Mouse (Mus musculus) liver, embryonic 16.5 days (tissue): Measurements from ENCODE around the gene Plscr4. TPM values are rescaled to one million over a fixed set of nuclear protein-coding genes. Genes with fewer than 3 reads are reported as not detected.
A peak's percentile ranks its signal among the peaks of the same experiment; 100 is the strongest.

Experiments used
- ATAC-seq: fragments of 200-750 bp; cut with Nextera tagmentation; 2 replicates; pipeline ENCODE4 v1.8.0; 2017; ENCODE audit warnings: low read depth, mild to moderate bottlenecking, moderate number of reproducible peaks, moderate library complexity
- H3K27ac ChIP-seq: fragments of 300-500 bp; sonication (generic); 2 replicates; pipeline ENCODE4 v1.5.1; 2014; ENCODE audit warnings: mild to moderate bottlenecking, low read length
- H3K27me3 ChIP-seq: fragments of 300-500 bp; sonication (generic); 2 replicates; pipeline ENCODE4 v1.6.1; 2014; ENCODE audit warnings: low read depth, low read length, mixed read lengths; ENCODE audit not compliant: control insufficient read depth, insufficient read depth
- H3K36me3 ChIP-seq: fragments of 300-500 bp; sonication (generic); 2 replicates; pipeline ENCODE4 v1.6.1; 2014; ENCODE audit warnings: mild to moderate bottlenecking; ENCODE audit not compliant: control insufficient read depth, insufficient read depth
- H3K4me1 ChIP-seq: fragments of 300-500 bp; sonication (generic); 2 replicates; pipeline ENCODE4 v1.6.1; 2014; ENCODE audit warnings: low read depth, low read length, mixed read lengths; ENCODE audit not compliant: control insufficient read depth
- H3K4me2 ChIP-seq: fragments of 300-500 bp; sonication (generic); 2 replicates; pipeline ENCODE4 v1.6.1; 2014; ENCODE audit warnings: low read depth, low read length, mixed read lengths
- H3K4me3 ChIP-seq: fragments of 300-500 bp; sonication (generic); 2 replicates; pipeline ENCODE4 v1.5.1; 2014; ENCODE audit warnings: low read depth, mild to moderate bottlenecking, low read length
- H3K9ac ChIP-seq: fragments of 300-500 bp; sonication (generic); 2 replicates; pipeline ENCODE4 v1.6.1; 2014; ENCODE audit warnings: low read depth, low read length
- H3K9me3 ChIP-seq: fragments of 300-500 bp; sonication (generic); replicated peaks from 2 replicates; pipeline ENCODE4 v1.6.1; 2016; ENCODE audit warnings: low read length; ENCODE audit not compliant: control insufficient read depth
- WGBS: fragments of 180-500 bp; shearing (Covaris S2); extraction: QIAGEN DNeasy Blood & Tissue Kit; methylation state at CpG from one replicate; pipeline ENCODE4 v1.1.7; 2014; ENCODE audit not compliant: insufficient replicate concordance; 5-methylcytosine and 5-hydroxymethylcytosine counted together
- polyA plus RNA-seq: library from polyadenylated mRNA; unstranded; fragments of >200 nt; fragmentation: Nextera tagmentation; extraction: Ambion mirVana; gene quantifications from 2 replicates; pipeline ENCODE4 v1.2.1, GENCODE M21; 2015

The Plscr4 gene
- polyA plus RNA-seq = 0.93 and 1.3 TPM in 2 replicates

DNA sequence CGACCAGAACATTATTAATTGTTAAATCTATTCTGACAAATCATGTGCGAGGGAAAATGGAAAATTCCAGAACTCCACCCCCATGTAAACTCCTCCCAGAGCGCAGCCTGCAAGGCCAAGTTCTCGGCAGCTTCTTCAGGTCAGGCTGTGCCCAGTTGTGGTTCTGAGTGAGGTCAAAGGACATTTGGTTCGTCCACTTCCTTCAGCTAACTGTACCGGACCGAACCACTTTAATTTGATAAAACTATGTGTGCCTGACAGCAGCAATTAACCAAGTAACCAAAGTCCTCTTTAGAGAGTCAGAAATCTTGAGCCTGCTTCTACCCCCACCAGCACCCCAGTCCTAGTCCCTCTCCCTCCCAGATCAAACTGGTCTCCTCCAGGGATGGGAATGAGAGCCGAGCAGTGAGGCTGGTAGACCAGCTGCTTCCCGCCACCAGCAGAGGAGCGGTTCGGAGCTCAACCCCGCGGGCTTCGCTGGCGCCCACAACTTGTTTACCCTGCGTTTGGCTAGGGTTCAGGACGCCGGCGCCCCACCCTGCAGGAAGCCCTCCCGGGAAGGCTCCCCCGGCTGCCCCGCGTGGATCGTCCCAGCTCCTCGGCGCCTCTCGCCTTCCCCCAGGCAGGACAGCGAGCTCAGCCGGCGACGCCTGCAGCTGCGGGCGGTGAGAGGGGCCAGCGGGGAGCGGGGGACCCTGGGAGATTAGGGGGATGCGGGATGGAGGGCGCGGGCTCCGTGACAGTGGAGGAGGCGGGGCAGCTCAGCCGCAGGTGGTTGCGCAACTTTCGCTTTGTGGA, at the start of gene Plscr4:
Gene Plscr4 (plus strand): TSS at position 113 of the 798 bp plus-strand sequence.
- H3K9me3 ChIP-seq = no peaks in the 10 kb centered on the region
- peak within 1 kb of the TSS; percentile 59 for H3K9ac ChIP-seq
- WGBS = 8% methylated on average over 43 of the region's 43 CpGs
- no peaks in the 10 kb centered on the region for H3K27me3 ChIP-seq
- no peaks in the 10 kb centered on the region for H3K36me3 ChIP-seq
- no peaks in the 10 kb centered on the region; the same call in 1 of the 2 replicates for H3K4me1 ChIP-seq
- H3K27ac ChIP-seq = no peak within 1 kb of the TSS
- ATAC-seq = peak; percentile 68
- H3K4me2 ChIP-seq = peak within 1 kb of the TSS; percentile 88
- peak within 1 kb of the TSS; percentile 70 for H3K4me3 ChIP-seq

DNA sequence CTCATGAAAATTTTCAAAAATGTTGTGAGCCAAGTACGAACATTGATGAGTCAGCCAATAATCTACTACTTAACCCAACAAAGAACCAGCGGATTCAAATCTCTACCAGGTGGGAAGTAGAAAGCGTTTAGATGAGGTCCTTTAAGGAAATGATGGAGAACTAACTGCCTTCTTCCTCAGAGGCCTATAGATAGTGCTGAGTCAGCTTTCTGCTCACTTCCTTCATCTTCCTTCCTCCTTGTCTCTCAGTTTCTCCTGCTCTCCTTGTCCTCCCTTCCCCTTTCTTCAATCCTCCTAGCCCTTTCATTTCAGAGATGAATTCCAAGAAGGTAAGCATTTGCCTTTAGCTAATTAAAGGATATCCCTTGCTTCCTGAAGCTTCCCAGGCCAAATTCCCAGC, 46.9 kb upstream of the Plscr4 start:
- 46% methylated on average over 3 of the region's 3 CpGs for WGBS
- H3K4me1 ChIP-seq = no peaks in the 10 kb centered on the region
- no peaks in the 10 kb centered on the region for H3K9me3 ChIP-seq
- no peak for ATAC-seq
- H3K36me3 ChIP-seq = no peaks in the 10 kb centered on the region
- H3K27me3 ChIP-seq = no peaks in the 10 kb centered on the region
- no peak overlapping the region for H3K27ac ChIP-seq
- H3K4me3 ChIP-seq = no peak overlapping the region
- H3K9ac ChIP-seq = no peak overlapping the region
- no peak overlapping the region for H3K4me2 ChIP-seq

DNA sequence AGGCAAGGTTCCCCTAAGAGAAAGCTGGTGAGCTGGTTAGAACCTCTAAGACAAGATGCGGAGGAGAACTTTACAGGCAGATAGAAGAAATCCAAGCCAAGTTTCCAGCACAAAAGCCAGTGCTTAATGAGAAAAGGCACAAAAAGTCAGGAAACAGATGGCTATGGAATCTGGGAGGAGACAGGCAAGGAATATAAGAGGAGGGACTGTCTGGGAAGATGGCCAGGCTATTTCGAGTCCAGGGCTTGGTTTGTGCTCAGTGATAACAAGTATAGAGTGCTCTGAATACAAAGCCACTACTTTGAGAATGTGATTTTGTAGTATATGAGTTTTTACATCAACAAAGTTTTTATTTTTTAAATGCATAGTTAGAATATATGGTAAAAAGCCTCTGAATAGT, 45.1 kb upstream of the Plscr4 start:
- 58% methylated on average over 2 of the region's 2 CpGs for WGBS
- no peak overlapping the region for H3K4me3 ChIP-seq
- no peak overlapping the region for H3K4me2 ChIP-seq
- H3K36me3 ChIP-seq = no peaks in the 10 kb centered on the region
- no peaks in the 10 kb centered on the region for H3K27me3 ChIP-seq
- H3K9ac ChIP-seq = no peak overlapping the region
- H3K27ac ChIP-seq = no peak overlapping the region
- no peaks in the 10 kb centered on the region for H3K4me1 ChIP-seq
- no peaks in the 10 kb centered on the region for H3K9me3 ChIP-seq
- ATAC-seq = no peak

DNA sequence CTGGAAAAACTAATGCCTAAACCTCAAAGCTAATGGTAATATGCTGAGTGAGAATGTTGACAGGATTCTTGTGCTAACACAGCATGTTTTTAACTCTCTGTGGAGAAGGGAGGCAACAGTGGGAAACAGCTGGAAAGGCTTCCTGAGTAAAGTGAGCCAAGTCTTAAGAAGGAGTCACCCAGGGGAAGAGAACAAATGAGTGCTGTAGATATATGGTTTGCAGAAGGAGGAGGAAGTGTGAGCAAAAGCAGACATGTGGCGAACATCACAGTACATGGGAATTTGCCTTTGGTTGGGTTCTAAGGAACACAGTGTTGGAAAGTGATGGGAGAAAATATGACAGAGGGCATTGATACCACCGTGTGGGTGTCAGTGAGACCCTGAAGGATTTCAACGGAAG, 43.5 kb upstream of the Plscr4 start:
- Histone ChIP-seq H3K27me3 (no peaks in the 10 kb centered on the region), H3K36me3 (no peaks in the 10 kb centered on the region), H3K4me3 (no peak overlapping the region), H3K4me1 (no peaks in the 10 kb centered on the region), H3K9ac (no peak overlapping the region), H3K27ac (no peak overlapping the region), H3K4me2 (no peak overlapping the region), H3K9me3 (no peaks in the 10 kb centered on the region)
- no peak for ATAC-seq
- WGBS = 51% methylated on average over 3 of the region's 3 CpGs

DNA sequence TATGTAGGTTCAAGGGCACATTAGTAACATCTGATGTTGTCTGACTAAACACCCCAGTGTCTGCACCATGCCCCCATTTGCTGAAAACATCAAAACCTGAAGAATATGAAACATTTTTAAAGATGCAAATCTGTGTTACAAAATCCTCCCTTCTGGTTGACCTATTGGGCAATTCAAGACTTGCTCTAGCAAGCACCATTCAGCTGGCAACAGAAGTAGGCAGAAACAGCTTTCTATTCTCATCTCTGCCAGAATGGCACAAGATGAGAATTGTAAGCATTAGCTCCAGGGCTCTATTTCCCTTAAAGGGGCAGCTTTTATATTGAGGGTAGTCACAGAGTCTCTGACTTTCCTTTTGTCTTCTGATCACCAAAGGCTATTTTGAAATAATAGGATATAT, 19.4 kb upstream of the Plscr4 start:
- H3K9ac ChIP-seq = no peak overlapping the region
- no peak overlapping the region for H3K4me2 ChIP-seq
- no peak for ATAC-seq
- no peaks in the 10 kb centered on the region for H3K27me3 ChIP-seq
- H3K9me3 ChIP-seq = no peaks in the 10 kb centered on the region
- no peaks in the 10 kb centered on the region for H3K36me3 ChIP-seq
- no peak overlapping the region for H3K4me3 ChIP-seq
- no peak overlapping the region for H3K27ac ChIP-seq
- H3K4me1 ChIP-seq = no peaks in the 10 kb centered on the region

DNA sequence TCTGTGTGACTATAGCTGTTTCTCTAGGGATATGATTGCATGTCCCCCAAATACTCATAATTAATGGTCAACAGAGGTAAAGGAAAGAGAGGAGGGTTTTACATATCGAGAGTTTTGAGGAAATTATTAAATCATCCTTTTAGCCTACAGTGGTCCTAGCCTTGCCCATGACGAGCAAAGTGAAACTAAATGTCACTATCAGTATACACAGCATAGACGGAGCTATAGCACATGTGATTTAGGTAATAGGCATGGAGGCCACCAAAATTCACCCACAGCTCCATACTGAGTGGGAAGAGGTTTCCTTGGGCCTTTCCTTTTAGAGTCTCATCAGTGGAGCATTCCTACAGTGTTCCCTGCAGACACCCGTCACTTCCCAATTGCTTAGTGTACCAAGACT, 15.7 kb upstream of the Plscr4 start:
- Histone ChIP-seq H3K9ac (no peak overlapping the region), H3K4me1 (no peaks in the 10 kb centered on the region), H3K36me3 (no peaks in the 10 kb centered on the region), H3K9me3 (no peaks in the 10 kb centered on the region), H3K4me2 (no peak overlapping the region), H3K27me3 (no peaks in the 10 kb centered on the region), H3K27ac (no peak overlapping the region), H3K4me3 (no peak overlapping the region)
- 51% methylated on average over 4 of the region's 4 CpGs for WGBS
- no peak for ATAC-seq

DNA sequence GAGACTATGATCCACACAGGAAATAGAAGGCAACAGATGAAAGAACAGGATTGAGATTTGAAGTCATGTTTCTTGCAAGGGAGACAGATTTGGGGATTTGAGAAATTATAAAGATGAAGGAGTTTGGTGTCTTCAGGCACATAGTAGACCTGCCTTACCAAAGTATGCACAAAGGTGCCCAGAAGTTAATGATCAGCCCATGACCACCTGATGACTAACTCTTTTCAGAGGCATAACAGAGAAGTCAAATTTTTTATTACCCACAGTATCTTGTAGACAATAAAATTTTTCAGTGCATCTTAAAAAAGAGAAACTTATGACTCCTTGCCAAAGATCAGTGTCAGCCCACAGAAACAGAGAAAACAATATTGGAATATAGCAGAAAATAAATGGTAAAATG, 12.6 kb upstream of the Plscr4 start:
- no peaks in the 10 kb centered on the region for H3K9me3 ChIP-seq
- ATAC-seq = no peak
- H3K9ac ChIP-seq = no peak overlapping the region
- no peak overlapping the region for H3K27ac ChIP-seq
- no peaks in the 10 kb centered on the region for H3K4me1 ChIP-seq
- no peaks in the 10 kb centered on the region for H3K36me3 ChIP-seq
- no peaks in the 10 kb centered on the region for H3K27me3 ChIP-seq
- no peak overlapping the region for H3K4me2 ChIP-seq
- H3K4me3 ChIP-seq = no peak overlapping the region

DNA sequence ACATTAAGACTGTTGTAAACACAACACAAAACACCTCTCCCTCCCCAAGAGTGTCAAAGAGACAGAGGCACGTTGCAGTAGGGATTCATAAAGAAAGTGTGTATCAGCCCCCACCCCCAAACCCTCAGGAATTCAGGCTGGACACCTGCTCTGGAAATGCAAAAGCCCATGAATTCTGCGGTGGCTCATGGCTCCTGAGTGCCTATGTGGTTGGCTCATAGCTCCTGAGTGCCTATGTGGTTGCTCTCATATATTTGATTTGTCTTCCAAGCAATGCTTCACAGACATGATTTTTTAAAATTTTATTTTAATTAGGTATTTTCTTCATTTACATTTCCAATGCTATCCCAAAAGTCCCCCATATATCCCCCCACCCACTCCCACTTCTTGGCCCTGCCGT, 568 bp upstream of the Plscr4 start:
- Histone ChIP-seq H3K4me1 (no peaks in the 10 kb centered on the region; the same call in 1 of the 2 replicates), H3K9me3 (no peaks in the 10 kb centered on the region), H3K9ac (no peak overlapping the region), H3K27me3 (no peaks in the 10 kb centered on the region), H3K4me2 (no peak overlapping the region), H3K4me3 (no peak overlapping the region), H3K27ac (no peak overlapping the region), H3K36me3 (no peaks in the 10 kb centered on the region)
- no peak for ATAC-seq
- 64% methylated on average over 3 of the region's 3 CpGs for WGBS

DNA sequence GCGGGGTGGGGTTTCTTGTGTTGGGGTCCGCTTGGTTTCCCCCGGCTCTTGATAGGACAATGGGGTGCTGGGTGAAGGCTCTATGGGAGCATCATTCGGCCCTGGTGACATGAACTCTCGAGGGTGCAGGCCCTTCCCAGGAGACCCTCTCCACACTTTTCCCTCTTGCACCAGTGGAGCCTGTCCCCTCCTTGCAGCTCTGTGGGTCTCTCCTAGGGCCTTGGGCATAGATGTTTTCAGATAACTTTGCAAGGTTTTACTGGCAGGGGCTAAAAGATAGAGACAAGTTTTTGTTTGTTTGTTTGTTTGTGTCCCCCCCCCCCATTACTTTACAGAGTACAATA, 858 bp downstream of the Plscr4 start:
- no peak for ATAC-seq
- Histone ChIP-seq H3K4me2 (peak overlapping the region; percentile 88), H3K4me1 (no peaks in the 10 kb centered on the region; the same call in 1 of the 2 replicates), H3K27ac (no peak overlapping the region), H3K36me3 (no peaks in the 10 kb centered on the region), H3K4me3 (peak overlapping the region; percentile 70), H3K27me3 (no peaks in the 10 kb centered on the region), H3K9me3 (no peaks in the 10 kb centered on the region), H3K9ac (peak overlapping the region; percentile 59)
- WGBS = 1% methylated on average over 5 of the region's 5 CpGs
